Mouse (Mus musculus): ENCODE data around the gene Pbx4.

Gene Pbx4

DNA sequence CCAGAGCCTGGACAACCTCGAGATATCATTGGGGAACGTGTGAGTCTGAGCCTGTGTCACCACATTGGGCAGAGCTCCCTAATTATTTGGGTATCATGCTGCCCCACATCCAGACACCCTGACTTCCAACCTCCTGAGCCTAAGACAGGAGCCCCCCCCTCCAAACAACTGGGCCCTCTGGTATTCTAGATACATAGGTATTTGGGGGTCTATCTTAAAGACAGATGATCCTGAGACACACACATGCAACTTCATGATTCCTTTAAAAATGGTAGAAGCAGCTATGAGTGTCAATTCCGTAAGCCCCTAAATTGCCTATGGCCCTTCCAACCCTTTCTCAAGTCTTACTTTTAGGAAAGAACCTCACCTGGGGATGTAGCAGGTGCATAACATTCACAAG is 22.5 kb upstream of the Pbx4 start:
- in situ Hi-C loops (cut with MboI, MseI): no loop called here

DNA sequence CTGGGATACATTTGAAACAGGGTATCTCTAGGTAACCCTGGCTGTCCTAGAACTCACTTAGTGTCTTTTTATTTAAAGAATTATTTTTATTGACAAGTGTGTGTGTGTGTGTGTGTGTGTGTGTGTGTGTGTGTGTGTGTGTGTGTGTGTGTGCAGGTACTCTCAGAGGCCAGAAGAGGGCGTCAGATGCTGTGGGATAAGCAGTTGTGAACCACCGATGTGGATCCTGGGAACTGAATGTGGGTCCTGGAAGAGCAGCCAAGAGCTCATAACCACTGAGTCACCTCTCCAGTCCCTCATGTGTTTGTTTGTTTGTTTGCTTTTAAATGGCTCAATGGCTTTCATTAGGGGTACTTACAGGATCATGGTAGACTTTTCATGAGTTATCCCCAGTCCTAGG is 17.4 kb upstream of the Pbx4 start:
- in situ Hi-C loops (cut with MboI, MseI): no loop called here

DNA sequence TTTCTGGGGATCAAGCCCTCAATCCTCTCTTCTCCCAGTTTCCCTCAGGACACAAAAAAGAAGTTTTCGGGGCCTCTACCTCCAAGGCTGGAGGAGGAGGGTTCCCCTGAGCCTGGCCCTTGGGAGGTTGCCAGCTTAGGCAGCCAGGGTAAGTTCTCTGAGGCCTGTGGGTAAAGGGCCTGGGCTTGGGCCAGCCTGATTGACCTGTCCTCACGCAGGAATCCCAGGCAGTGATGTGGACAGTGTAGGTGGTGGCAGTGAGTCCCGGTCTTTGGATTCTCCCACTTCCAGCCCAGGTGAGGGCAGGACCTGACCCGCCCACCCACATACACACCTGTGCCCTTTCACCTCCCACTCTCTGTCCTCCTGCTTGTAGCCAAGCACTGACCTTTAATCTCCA is 16.9 kb upstream of the Pbx4 start:
- in situ Hi-C loops (cut with MboI, MseI): no loop called here

DNA sequence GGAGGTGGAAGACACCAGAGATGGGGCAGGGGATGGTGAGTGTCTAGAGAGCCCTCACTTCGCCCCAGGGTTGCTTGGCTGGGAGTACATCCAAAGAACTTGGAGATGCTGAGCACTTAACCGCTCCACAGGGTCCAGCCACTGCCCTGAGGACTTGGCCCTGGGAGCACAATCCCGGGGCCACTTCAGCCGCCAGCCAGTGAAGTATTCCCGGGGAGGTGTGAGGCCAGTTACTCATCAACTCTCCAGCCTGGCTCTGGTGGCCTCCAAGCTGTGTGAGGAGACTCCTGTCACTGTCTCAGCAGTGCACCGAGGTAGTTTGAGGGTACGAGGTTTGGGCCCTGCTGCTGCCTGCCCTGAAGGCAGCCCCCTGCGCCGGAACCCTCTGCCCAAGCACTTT is 11.8 kb upstream of the Pbx4 start:
- in situ Hi-C loops (cut with MboI, MseI): no loop called here

DNA sequence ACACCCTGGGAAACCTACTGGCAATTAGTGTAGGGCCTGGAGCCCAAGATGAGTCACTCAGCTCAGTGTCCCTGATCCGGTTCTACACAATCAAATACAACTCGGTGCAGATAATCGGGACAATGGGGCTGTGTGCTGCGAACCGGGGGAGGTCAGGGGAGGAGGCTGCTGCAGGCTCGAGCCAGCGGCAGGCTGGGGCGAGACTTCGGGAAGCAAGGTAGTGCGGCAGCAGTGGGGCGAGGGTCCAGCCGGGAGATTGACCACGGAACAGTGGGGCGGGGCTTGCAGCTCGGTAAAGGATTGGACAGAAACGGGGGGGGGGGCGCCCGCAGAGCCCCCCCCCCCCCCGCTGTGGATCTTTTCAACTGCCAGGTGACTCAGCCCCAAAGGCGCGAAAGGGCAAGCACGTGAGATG is 10.3 kb upstream of the Pbx4 start:
- in situ Hi-C loops (cut with MboI, MseI): no loop called here

DNA sequence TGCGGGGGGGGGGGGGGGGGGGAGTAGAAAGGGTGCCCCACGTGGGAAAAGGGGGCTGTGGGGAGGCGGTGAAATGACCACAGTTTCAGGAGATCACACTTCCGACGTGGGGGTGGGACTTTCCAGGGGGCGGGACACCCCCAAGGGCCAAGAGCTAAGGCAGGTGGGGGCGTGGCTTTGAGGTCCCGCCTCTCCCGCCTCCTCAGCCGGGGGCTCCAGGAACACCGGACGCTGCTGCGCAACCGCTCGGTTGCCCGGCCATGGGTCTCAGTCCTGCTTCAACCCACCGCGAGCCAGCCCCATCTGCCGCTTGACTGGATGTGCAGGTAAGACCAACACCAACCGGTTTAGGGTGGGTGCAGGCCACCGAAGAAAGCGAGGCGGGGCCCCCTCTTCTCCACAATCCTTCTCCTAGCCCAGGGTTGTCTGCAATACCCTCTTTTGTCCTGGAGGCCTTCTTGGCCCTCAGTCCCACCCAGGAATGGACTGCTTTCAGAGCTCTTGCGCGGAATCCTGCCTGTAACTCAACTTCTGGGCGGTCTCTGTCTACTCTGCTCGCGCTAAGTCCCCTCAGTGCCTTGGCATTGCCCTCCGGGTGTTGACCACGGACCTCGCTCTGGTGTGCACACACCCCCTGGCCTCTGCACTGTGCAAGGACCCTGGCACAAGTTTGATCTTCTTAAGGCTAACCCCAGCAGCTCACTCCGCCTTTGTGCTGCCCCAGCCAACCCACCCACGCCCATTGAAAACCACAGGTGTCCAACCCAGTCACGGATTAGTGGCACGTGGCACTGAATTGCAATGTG is 9.7 kb upstream of the Pbx4 start, which contains the start of gene Lpar2:
Lpar2 (plus strand) TSS at position 44 of the 806 bp plus-strand sequence.
- in situ Hi-C loops (cut with MboI, MseI): no loop called here

DNA sequence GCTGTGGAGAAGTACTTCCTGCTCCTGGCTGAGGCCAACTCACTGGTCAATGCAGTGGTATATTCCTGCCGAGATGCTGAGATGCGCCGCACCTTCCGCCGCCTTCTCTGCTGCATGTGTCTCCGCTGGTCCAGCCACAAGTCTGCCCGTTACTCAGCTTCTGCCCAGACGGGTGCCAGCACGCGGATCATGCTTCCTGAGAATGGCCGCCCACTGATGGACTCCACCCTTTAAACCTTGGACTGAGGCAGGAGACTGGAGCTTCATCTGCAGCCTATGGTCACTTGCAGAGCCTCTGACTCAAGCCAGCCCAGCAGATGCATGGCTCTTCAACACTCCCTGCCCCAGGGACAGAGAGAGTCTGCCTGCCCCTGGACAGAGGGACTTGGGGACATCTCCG is 5.9 kb upstream of the Pbx4 start:
- in situ Hi-C loops (cut with MboI, MseI): no loop called here

DNA sequence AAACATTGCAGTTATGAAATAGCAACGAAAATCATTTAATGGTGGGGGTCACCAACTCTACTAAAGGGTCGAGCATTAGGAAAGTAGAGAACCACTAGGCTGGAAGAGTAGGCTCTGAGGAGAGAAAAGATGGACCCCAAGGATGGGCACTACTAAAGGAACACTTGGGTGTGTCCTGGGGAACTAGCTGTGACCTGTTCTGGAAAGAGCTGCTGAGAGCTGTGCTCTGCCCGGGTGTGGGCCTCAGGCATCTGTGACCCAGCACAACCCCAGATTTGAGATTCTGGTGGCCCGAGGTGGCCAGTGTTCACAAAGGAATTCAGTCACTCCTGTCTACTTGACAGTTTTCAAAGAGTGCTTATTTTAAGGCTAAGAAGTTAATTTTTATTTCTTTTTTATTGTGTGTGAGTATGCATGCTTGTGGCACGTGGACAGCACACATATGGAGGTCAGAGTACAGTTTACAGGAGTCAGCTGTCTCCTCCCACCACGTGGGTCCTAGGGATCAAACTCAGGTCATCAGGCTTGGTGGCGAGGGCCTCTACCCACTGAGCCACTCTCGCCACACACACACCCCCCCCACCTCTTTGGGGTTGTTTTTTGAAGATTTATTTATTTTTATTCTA is 4.9 kb downstream of the Pbx4 start:
- in situ Hi-C loops (cut with MboI, MseI): loop anchor here in 1 of 2 experiments (5.0 kb wide), 1 partner anchor 55 kb away; no protein-coding TSS in a partner anchor

DNA sequence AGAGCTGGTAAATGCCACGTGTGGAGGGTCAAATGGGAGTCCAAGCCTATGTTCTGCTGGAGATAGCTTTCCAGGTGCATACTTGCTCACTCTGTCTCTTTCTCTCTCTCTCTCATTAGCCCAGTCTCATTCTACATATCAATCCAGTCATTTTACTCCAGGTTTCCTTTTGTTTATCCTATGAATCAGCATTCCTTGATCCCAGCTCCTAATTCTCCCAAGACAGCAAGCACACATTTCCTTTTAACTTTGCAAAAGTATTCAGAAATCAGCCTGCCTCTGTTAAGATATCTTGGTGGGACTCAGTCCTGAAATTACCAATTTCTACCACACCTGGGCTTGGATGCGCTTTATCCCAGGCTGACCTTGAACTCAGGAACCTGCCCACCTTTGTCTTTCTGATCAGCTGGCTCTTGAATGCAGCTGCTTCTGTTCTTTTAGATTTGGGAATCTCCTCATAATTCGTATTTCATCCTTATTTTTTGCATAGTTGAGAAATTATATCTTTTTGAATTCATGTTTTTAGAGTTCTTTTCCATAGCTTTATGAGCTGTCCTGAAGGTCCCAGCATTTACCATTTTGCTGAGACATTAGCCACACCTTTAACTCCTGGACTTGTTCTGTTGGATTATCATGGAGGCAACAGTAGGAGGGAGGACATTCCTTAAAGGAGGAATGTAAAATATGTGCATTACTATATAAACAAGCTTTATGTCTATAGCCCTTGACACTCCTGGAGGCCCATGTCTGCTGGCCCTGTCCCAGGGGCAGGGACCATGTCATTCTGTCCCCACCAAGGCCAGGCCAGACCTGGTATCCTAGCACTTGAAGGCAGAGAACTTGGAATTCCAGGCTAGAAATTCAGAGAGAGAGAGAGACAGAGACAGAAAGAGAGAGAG is 15.1 kb downstream of the Pbx4 start:
- in situ Hi-C loops (cut with MboI, MseI): no loop called here

DNA sequence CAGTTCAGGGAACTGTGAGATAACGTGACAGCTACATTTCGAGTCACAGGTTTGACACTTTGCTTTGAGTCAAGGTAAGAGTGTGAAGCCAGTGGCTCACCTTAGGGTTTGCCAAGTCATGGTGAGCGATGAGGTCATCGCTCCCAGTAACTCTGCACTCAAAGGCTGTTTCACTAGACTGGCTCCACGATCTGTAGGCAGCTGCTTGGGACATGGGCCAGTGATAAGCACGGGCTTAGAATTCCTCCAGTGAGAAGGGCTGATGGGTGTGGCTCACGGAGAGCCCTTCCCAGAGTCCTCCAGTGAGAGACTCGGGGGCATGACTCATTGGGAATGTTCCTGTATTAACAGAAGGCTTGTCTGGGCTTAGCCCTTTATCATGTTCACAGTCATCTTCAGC is 16.7 kb downstream of the Pbx4 start:
- in situ Hi-C loops (cut with MboI, MseI): no loop called here

DNA sequence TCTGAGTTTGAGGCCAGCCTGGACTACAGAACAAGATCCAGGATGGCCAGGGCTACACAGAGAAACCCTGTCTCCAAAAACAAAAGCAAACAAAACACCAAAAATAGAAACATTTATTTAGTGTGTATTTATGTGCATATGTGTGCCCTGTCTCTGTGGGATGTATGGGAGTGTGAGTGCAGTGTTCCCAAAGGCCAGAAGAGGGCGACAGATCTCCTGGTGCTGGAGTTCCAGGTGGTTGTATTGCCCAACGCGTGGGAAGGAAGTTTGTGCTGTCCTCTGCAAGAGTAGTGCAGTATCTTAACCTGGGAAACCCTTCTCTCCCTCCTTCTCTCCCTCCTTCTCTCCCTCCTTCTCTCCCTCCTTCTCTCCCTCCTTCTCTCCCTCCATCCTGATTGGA is 17.6 kb downstream of the Pbx4 start:
- in situ Hi-C loops (cut with MboI, MseI): no loop called here

DNA sequence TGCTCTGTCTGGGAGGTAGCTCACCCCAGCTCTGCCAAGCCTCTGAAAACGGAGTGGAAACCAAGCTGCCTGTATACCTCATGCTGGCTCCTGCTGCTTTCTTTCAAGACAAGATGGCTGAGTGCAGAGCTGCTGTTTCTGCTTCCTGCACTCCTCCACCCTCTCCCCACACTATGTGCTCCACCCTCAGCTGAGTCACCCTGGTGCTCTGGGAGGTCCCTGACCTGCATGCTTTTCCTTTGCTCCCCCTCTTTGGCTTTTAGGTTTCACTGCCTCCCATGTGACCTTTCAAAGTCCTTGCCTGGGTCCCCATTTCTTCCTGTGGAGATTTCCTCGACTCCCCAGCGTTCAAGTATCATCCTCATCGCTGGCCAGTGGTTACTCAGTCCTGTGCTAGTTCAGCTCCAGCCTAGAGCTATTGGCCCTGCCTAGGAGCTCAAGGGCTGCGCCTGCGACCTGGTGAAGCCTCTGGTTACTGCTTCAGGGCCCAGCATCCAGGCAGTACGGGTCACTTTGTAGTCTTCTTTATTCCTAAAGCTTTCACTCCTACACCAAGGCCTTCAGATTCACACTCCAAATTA is 18.7 kb downstream of the Pbx4 start:
- in situ Hi-C loops (cut with MboI, MseI): no loop called here

DNA sequence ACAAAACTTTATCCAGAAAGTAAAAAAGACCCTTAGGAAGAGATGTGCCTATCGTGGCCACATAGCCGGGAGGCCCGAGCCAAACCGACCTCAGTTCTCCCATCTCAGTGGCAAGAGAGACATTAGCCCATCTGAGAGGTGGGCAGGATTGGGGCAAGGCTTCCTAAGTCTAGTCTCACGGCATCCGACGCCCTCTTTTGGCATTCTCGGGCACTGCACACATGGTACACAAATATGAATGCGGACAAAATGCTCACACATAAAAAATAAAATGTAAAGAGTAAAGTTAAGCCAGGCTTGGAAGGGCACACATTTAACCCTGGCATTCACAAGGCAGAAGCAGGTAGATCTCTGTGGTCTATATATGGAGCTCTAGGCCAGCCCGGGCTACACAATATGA is 21.6 kb downstream of the Pbx4 start:
- in situ Hi-C loops (cut with MboI, MseI): no loop called here

DNA sequence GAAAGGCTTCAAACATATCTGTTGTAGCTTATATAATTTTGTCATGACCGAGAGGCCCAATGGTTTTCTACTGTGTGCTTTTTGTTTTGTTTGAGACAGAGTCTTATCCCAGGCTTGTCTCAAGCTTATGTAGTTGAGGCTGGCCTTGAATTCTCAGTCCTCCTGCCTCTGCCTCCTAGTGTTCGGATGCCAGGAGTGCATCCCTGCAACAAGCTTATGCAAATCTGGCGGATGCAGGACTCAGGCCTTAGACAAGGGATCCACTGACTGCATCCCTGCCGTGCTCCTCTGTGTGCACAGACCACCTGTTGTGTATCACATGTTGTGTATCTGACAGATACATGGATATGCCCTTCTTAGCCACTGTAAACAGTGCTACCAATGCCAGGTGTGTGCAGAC is 28.5 kb downstream of the Pbx4 start:
- in situ Hi-C loops (cut with MboI, MseI): loop anchor here in 1 of 2 experiments (10.0 kb wide), 1 partner anchor 1244 kb away; no protein-coding TSS in a partner anchor

DNA sequence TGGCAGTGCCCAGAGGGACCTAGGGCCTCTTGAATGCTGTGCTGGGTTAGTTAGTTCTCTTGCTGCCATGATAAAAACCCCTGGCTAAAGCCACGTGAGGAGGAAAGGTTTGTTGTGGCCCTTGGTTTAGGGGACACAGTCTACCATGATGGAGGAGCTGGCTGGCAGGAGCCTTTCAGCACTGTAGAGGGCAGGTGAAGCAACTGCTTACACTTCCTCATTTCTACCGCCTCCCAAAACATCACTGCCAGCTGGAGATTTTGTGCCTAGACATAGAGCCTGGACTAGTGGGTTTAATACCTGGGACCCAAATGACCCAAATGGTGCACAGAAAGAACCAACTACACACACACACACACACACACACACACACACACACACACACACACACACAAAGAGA is 29.0 kb downstream of the Pbx4 start:
- in situ Hi-C loops (cut with MboI, MseI): loop anchor here in 1 of 2 experiments (10.0 kb wide), 1 partner anchor 1244 kb away; no protein-coding TSS in a partner anchor

DNA sequence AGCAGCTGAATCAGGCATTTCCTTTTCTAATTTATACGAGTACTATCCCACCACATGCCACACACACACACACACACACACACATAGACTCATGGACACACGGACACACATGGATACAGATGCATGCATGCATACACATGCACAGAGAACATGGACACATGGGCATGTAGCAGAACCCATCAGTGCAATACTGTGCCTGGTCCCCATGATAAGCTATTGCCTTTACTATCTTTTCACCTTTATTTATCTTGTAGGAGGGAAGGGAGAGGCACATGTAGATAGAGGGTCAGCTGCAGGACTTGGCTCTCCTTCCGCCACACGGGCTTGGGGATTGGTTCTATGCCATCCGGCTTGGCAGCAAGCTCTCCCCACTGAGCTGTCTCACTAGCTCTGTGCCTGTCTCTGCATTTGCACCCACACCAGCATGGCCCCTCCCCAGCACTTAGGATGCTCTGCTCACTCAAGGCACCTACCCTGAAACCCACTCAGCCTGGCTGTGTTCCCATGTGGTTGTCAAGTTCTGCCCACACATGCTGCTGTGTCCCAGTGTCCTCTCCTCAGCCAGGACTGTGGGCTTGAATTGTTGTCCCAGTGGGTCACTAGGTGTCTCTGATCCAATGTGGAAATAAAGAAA is 31.2 kb downstream of the Pbx4 start:
- in situ Hi-C loops (cut with MboI, MseI): loop anchor here in 1 of 2 experiments (10.0 kb wide), 1 partner anchor 1241 kb away; no protein-coding TSS in a partner anchor

DNA sequence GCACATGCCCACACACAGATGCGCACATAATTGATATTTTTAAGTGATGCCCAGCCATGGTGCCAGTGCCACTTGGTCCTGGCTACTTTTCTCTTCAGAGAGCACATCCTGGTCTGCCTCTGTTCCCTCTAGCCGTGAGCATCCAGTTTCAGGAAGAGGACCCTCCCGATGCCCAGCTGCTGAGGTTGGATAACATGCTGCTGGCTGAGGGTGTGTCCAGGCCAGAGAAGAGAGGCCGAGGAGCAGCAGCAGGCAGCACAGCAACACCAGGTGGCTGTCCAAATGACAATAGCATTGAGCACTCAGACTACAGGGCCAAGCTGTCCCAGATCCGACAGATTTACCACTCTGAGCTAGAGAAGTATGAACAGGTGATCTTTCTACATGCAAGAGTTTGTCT is 31.9 kb downstream of the Pbx4 start:
- in situ Hi-C loops (cut with MboI, MseI): loop anchor here in 1 of 2 experiments (10.0 kb wide), 1 partner anchor 1241 kb away; no protein-coding TSS in a partner anchor

DNA sequence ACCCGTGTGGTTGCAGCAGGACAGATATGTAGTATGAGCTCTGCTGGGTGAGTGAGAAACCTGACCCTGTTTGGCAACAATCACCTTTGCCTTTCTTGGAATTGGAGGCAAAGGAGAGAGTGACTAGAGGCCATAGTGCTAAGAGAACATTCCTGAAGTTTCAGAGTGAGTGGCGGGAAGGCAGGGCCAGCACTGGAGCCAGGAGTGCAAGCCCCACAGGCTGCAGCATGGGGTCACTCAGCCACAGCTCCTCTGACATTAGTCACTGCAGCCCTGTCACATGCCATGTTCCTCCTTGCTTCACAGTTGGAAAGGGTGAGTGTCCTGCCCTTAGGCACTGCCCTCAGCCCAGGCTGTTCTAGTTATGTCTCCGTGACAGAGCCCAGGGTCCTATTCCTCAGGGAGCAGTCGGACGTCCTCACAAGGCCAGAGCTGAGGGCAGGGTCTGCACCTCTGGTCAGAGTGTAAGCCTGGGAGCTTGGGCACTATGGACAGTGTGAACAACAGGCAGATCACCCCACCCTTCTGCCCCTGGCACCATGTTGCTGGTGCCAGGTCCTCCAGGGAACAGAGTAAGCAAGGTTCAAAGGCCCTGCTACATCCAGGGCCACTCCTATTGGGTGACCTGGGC is 35.5 kb downstream of the Pbx4 start:
- in situ Hi-C loops (cut with MboI, MseI): loop anchor here in 1 of 2 experiments (10.0 kb wide), 1 partner anchor 1237 kb away; no protein-coding TSS in a partner anchor

DNA sequence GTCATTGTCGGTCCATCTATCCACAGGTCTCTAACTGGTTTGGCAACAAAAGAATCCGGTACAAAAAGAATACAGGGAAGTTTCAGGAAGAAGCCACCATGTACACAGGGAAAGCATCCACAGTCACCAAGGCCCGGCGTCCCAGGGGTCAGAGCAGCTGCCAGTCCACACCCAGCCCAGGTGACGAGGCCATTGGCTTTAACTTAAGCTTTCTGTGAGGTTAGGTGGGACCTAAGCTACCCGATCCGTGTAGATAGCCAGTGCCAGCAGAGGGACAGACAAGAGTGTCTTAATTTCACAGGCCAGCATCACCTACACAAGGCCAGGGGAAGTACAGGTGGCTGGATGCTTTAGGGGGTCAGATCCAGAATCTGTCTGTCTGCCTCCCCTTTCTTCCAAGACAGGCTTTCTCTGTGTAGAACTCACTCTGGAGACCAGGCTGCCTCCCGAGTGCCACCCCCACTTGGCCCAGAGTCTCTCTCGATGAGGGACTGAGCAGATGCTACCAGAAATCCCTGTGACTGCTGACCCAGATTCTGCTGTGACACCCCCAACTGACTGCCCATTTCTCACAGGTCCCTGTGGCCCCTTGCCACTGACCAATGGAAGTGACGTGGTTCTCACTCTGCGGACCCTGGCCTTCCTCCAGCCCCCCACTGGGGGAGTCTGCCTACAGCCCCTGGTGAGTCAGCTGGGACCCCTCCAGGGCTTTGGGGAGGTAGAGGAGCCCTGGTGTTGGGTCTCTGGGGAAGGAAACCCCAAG is 37.9 kb downstream of the Pbx4 start:
- in situ Hi-C loops (cut with MboI, MseI): no loop called here

DNA sequence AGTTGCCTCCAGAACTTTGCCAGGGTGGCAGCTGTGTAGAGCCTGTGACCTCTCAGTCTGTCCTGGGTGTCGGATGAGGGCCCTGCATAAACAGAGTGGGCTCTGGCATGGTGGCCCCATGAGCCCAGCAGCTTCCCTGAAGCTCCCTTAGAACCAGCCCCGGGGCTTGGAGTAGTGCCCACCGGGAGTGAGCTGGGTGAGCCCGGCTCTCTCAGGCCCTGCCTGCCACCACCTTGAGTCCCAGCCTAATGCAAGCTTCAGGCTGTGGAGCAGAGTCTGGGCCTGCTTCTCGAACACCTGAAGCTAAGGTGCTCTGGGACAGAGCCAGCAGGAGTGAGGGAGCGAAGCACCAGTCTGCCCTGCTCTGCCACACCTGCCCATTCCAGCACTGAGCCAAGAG is 38.6 kb downstream of the Pbx4 start:
- in situ Hi-C loops (cut with MboI, MseI): no loop called here

All from T-helper 17 cell (primary cell).